Mouse (Mus musculus): ENCODE measurements around the gene Pip5k1b. TPM values are rescaled to one million over a fixed set of nuclear protein-coding genes. Genes with fewer than 3 reads are reported as not detected.

Gene Pip5k1b
- polyA plus RNA-seq, 1 experiment from 2014 or later: 22.1 TPM

DNA sequence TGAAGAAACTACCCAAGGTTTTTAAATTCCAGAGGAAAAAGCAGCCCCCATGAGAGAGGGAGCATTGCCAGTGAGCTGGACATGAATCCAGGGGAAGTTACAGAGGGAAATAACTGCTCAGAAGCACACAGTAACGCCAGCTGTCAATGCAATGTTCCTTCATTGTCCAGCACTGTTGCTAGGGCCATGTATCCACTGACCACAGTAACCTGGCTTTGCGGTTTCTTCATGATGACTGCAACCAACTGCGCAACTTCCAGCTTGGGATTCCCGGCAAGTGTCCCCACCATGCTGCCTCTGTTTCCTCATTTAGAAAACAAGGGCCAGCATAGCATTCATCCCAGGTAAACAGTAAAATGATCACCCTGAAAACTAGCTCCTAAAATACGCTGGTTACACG, 84.1 kb downstream of the Pip5k1b start:
- Histone ChIP-seq H3K27ac (ENCODE audit: low read length) (no peak overlapping the region), H3K9ac (ENCODE audit: low read depth, low read length) (no peak overlapping the region), H3K4me1 (ENCODE audit: control insufficient read depth, insufficient read depth, low read length) (peaks cover 4% of the 10 kb centered on the region; the same call in 1 of the 2 replicates), H3K4me2 (ENCODE audit: low read depth, low read length) (no peak overlapping the region), H3K9me3 (ENCODE audit: control insufficient read depth, low read length) (no peaks in the 10 kb centered on the region), H3K4me3 (ENCODE audit: low read length) (no peak overlapping the region), H3K36me3 (ENCODE audit: control insufficient read depth, insufficient read depth, low read length) (no peaks in the 10 kb centered on the region), H3K27me3 (replicated peaks; ENCODE audit: control insufficient read depth, insufficient read depth, low read length) (no peaks in the 10 kb centered on the region)
- 92% methylated on average over 6 of the region's 6 CpGs for WGBS
- no peak for ATAC-seq

DNA sequence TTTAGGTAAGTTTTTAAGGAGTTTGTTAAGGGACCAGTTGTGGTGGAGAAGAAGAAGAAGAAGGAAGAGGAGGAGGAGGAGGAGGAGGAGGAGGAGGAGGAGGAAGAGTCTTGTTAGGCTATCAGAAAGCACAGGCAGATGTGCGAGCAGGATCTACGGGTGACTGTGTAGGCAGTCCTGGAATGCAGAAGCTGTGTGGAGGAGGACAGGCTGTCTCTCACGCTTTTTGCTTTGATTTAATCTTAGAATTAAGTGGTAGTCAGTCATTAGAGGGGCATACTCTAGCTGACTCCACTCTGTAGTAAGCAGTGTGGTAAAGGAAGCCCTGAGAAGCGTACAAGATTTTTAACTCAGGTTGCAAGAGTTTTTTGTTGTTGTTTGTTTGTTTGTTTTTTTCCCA, 86.5 kb downstream of the Pip5k1b start:
- no peaks in the 10 kb centered on the region for H3K36me3 ChIP-seq (ENCODE audit: control insufficient read depth, insufficient read depth, low read length)
- no peaks in the 10 kb centered on the region for H3K4me1 ChIP-seq (ENCODE audit: control insufficient read depth, insufficient read depth, low read length)
- H3K27ac ChIP-seq (ENCODE audit: low read length): no peak overlapping the region
- no peak for ATAC-seq
- H3K9ac ChIP-seq (ENCODE audit: low read depth, low read length): no peak overlapping the region
- 60% methylated on average over 4 of the region's 4 CpGs for WGBS
- H3K9me3 ChIP-seq (ENCODE audit: control insufficient read depth, low read length): no peaks in the 10 kb centered on the region
- H3K4me3 ChIP-seq (ENCODE audit: low read length): no peak overlapping the region
- H3K4me2 ChIP-seq (ENCODE audit: low read depth, low read length): no peak overlapping the region
- H3K27me3 ChIP-seq (replicated peaks; ENCODE audit: control insufficient read depth, insufficient read depth, low read length): no peaks in the 10 kb centered on the region

GRCm38 (mm10) chr19:24468616-24469015, 87.1 kb downstream of the Pip5k1b start:
- H3K36me3 ChIP-seq (ENCODE audit: control insufficient read depth, insufficient read depth, low read length): no peaks in the 10 kb centered on the region
- 67% methylated on average over 3 of the region's 3 CpGs for WGBS
- no peak overlapping the region for H3K9ac ChIP-seq (ENCODE audit: low read depth, low read length)
- no peak overlapping the region for H3K27ac ChIP-seq (ENCODE audit: low read length)
- H3K9me3 ChIP-seq (ENCODE audit: control insufficient read depth, low read length): no peaks in the 10 kb centered on the region
- no peaks in the 10 kb centered on the region for H3K27me3 ChIP-seq (replicated peaks; ENCODE audit: control insufficient read depth, insufficient read depth, low read length)
- no peaks in the 10 kb centered on the region for H3K4me1 ChIP-seq (ENCODE audit: control insufficient read depth, insufficient read depth, low read length)
- ATAC-seq: no peak
- H3K4me3 ChIP-seq (ENCODE audit: low read length): no peak overlapping the region
- H3K4me2 ChIP-seq (ENCODE audit: low read depth, low read length): no peak overlapping the region

DNA sequence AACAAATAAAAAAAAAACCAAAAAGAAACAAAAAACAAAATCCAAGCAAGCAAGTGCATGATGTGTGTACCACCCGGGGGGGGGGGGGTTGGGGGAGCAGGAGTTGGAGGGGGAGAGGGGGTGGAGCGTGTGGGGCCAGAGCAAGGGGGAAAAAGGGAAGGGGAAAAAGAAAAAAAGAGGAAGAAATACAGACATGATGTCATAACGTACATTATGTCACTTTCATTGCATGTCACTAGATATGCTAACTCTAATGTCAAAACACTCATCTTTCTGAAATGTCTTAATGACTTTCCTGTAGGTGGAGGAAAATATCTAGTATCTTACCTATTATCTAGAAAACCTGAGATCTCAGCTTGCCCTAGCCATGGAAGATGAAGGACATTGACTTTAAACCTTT, 92.7 kb downstream of the Pip5k1b start:
- WGBS: 81% methylated on average over 3 of the region's 3 CpGs

GRCm38 (mm10) chr19:24456591-24457231, 99.0 kb downstream of the Pip5k1b start:
- no peak for ATAC-seq
- no peaks in the 10 kb centered on the region for H3K9me3 ChIP-seq (ENCODE audit: control insufficient read depth, low read length)
- WGBS: 86% methylated on average over 6 of the region's 6 CpGs
- peaks cover 9% of the 10 kb centered on the region for H3K4me1 ChIP-seq (ENCODE audit: control insufficient read depth, insufficient read depth, low read length)
- H3K9ac ChIP-seq (ENCODE audit: low read depth, low read length): no peak overlapping the region
- H3K4me3 ChIP-seq (ENCODE audit: low read length): no peak overlapping the region
- H3K27me3 ChIP-seq (replicated peaks; ENCODE audit: control insufficient read depth, insufficient read depth, low read length): no peaks in the 10 kb centered on the region
- H3K27ac ChIP-seq (ENCODE audit: low read length): peak overlapping the region; percentile 62
- no peak overlapping the region for H3K4me2 ChIP-seq (ENCODE audit: low read depth, low read length)
- H3K36me3 ChIP-seq (ENCODE audit: control insufficient read depth, insufficient read depth, low read length): no peaks in the 10 kb centered on the region

More for the DNA sequence above, 92.7 kb downstream of the Pip5k1b start:
- no peak overlapping the region for H3K9ac ChIP-seq (ENCODE audit: low read depth, low read length)
- H3K4me1 ChIP-seq (ENCODE audit: control insufficient read depth, insufficient read depth, low read length): no peaks in the 10 kb centered on the region
- no peaks in the 10 kb centered on the region for H3K36me3 ChIP-seq (ENCODE audit: control insufficient read depth, insufficient read depth, low read length)
- H3K4me2 ChIP-seq (ENCODE audit: low read depth, low read length): no peak overlapping the region
- H3K4me3 ChIP-seq (ENCODE audit: low read length): no peak overlapping the region
- H3K27ac ChIP-seq (ENCODE audit: low read length): no peak overlapping the region
- ATAC-seq: no peak
- no peaks in the 10 kb centered on the region for H3K27me3 ChIP-seq (replicated peaks; ENCODE audit: control insufficient read depth, insufficient read depth, low read length)
- H3K9me3 ChIP-seq (ENCODE audit: control insufficient read depth, low read length): no peaks in the 10 kb centered on the region

DNA sequence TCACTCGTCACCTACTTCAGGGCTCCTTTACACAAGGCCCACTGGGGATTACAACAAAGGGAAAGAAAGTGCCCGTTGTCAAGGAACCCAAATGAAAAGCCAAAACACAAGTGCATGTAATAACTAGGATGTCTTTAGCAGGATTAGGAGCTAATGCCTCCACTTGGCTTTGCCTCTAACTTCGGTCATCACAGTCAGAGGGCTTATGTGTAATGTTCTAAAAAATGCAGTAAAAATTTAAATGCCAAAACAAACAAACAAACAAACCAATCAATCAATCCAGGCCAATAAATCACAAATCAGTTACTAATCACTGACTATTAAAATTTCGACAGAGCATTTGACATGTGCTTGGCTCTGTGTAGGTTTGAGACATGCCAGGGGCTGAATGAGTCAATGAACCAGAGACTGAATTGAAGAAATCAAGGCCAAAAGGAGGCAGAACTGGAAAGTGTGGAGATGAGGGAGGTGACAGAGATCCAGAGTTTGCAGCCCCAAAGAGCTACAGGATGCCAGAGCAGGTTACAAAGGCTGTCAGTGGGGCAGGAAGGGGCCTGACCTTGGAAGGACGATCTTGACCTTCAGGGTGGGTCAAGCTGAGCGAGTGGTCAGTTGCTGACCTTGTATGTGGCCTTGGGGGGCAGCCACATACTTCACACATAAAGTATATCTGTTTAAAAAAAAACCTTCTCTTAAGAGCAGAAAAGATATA, 100.3 kb downstream of the Pip5k1b start:
- 77% methylated on average over 6 of the region's 6 CpGs for WGBS
- ATAC-seq: no peak

GRCm38 (mm10) chr19:24454451-24454850, 101.2 kb downstream of the Pip5k1b start:
- peak overlapping the region; percentile 37; the same call in 1 of the 2 replicates for H3K4me2 ChIP-seq (ENCODE audit: low read depth, low read length)
- H3K4me1 ChIP-seq (ENCODE audit: control insufficient read depth, insufficient read depth, low read length): peaks cover 9% of the 10 kb centered on the region
- H3K36me3 ChIP-seq (ENCODE audit: control insufficient read depth, insufficient read depth, low read length): no peaks in the 10 kb centered on the region
- H3K27ac ChIP-seq (ENCODE audit: low read length): peak overlapping the region; percentile 65
- ATAC-seq: peak; percentile 84
- no peak overlapping the region for H3K9ac ChIP-seq (ENCODE audit: low read depth, low read length)
- no peaks in the 10 kb centered on the region for H3K27me3 ChIP-seq (replicated peaks; ENCODE audit: control insufficient read depth, insufficient read depth, low read length)
- 66% methylated on average over 2 of the region's 2 CpGs for whole genome bisulfite sequencing
- H3K9me3 ChIP-seq (ENCODE audit: control insufficient read depth, low read length): no peaks in the 10 kb centered on the region
- H3K4me3 ChIP-seq (ENCODE audit: low read length): no peak overlapping the region

More for the DNA sequence above, 100.3 kb downstream of the Pip5k1b start:
- H3K27ac ChIP-seq (ENCODE audit: low read length): no peak overlapping the region
- H3K4me1 ChIP-seq (ENCODE audit: control insufficient read depth, insufficient read depth, low read length): peaks cover 9% of the 10 kb centered on the region
- H3K9me3 ChIP-seq (ENCODE audit: control insufficient read depth, low read length): no peaks in the 10 kb centered on the region
- H3K36me3 ChIP-seq (ENCODE audit: control insufficient read depth, insufficient read depth, low read length): no peaks in the 10 kb centered on the region
- no peaks in the 10 kb centered on the region for H3K27me3 ChIP-seq (replicated peaks; ENCODE audit: control insufficient read depth, insufficient read depth, low read length)
- H3K4me2 ChIP-seq (ENCODE audit: low read depth, low read length): no peak overlapping the region
- no peak overlapping the region for H3K4me3 ChIP-seq (ENCODE audit: low read length)
- H3K9ac ChIP-seq (ENCODE audit: low read depth, low read length): no peak overlapping the region

DNA sequence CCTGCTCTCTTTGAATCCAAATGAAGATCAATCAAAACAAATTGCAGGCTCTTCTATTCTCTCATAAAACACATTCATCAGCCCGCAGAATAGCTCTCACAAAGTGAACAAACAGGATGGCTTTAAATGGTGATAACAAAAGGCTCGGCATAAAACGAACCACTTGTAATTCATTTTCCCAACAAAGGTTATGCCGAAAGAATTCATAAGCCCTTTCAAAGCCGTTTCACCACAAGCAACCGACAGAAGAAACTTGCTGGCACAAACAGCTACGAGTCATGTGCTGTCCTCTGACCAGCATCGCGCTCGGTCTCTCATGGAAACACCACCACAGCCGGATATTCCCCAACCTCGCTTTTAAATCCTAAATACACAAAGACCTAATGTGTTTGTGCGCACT, 102.3 kb downstream of the Pip5k1b start:
- no peak overlapping the region for H3K9ac ChIP-seq (ENCODE audit: low read depth, low read length)
- no peak overlapping the region for H3K4me3 ChIP-seq (ENCODE audit: low read length)
- peak overlapping the region; percentile 38; the same call in 1 of the 2 replicates for H3K27ac ChIP-seq (ENCODE audit: low read length)
- H3K9me3 ChIP-seq (ENCODE audit: control insufficient read depth, low read length): no peaks in the 10 kb centered on the region
- ATAC-seq: no peak
- H3K27me3 ChIP-seq (replicated peaks; ENCODE audit: control insufficient read depth, insufficient read depth, low read length): no peaks in the 10 kb centered on the region
- H3K4me2 ChIP-seq (ENCODE audit: low read depth, low read length): no peak overlapping the region
- H3K4me1 ChIP-seq (ENCODE audit: control insufficient read depth, insufficient read depth, low read length): peaks cover 9% of the 10 kb centered on the region
- 46% methylated on average over 13 of the region's 13 CpGs for WGBS
- no peaks in the 10 kb centered on the region for H3K36me3 ChIP-seq (ENCODE audit: control insufficient read depth, insufficient read depth, low read length)

DNA sequence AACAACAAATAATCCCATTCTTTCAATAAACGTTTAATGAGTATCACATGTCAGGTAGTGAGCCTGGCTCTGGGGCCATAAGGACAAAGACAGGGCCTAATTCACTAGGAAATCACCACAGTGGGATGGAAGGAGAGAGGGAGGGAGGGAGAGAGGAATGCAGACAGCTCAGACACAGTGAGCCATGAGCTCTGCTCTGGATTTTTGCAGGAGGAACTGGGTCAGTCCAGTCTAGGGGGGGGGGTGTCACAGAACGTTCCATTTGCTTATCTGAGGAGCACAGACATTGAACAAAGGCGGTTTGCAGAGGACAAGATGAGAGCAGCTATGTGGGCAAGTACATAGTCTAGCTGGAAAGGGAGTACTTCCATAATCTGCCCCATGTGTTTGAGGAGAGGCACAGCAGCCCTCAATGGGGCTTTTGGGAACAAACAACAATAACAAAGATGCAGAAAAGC, 103.2 kb downstream of the Pip5k1b start:
- Histone ChIP-seq H3K27ac (ENCODE audit: low read length) (peak overlapping the region; percentile 49), H3K9me3 (ENCODE audit: control insufficient read depth, low read length) (no peaks in the 10 kb centered on the region), H3K4me3 (ENCODE audit: low read length) (no peak overlapping the region), H3K4me2 (ENCODE audit: low read depth, low read length) (0 out of 2 replicates have a peak overlapping the region, but pooled peaks have one; percentile 2), H3K27me3 (replicated peaks; ENCODE audit: control insufficient read depth, insufficient read depth, low read length) (no peaks in the 10 kb centered on the region), H3K4me1 (ENCODE audit: control insufficient read depth, insufficient read depth, low read length) (peaks cover 9% of the 10 kb centered on the region), H3K9ac (ENCODE audit: low read depth, low read length) (no peak overlapping the region), H3K36me3 (ENCODE audit: control insufficient read depth, insufficient read depth, low read length) (no peaks in the 10 kb centered on the region)
- peak; percentile 14; the same call in 1 of the 2 replicates for ATAC-seq
- 28% methylated on average over 3 of the region's 3 CpGs for WGBS
